Mouse (Mus musculus): ENCODE measurements around the gene Hadha.

- TF ChIP-seq HCFC1 (IDR thresholded peaks at IDR 0.05; ENCODE audit: borderline replicate concordance, insufficient read depth, low read length) (no peak), ZC3H11A (IDR thresholded peaks at IDR 0.05; ENCODE audit: borderline replicate concordance, low read depth, low read length) (no peak), ZNF384 (IDR thresholded peaks at IDR 0.05; ENCODE audit: low read depth, low read length) (no peak), CHD2 (IDR thresholded peaks at IDR 0.05; ENCODE audit: low read depth, low read length) (no peak), MAFK (IDR thresholded peaks at IDR 0.05; ENCODE audit: insufficient read depth, low read depth, low read length) (no peak)
Measured at GRCm38 (mm10) chr5:30119163-30119562, 35.8 kb downstream of the Hadha start.
